Mouse (Mus musculus) spleen, adult 2 months (tissue): ENCODE data around the gene Lnx2.

Source experiments
- CTCF ChIP-seq: fragments of 200-500 bp; IDR thresholded peaks from 2 replicates; pipeline ENCODE4 v1.5.1; 2011; ENCODE audit warnings: mild to moderate bottlenecking, inconsistent platforms; ENCODE audit not compliant: insufficient read depth, insufficient read length, insufficient replicate concordance; ENCODE audit errors: extremely low read depth
- POLR2A ChIP-seq: fragments of 200-500 bp; IDR thresholded peaks from 2 replicates; pipeline ENCODE4 v1.6.1; 2011; ENCODE audit warnings: low read depth, low read length, inconsistent platforms

DNA sequence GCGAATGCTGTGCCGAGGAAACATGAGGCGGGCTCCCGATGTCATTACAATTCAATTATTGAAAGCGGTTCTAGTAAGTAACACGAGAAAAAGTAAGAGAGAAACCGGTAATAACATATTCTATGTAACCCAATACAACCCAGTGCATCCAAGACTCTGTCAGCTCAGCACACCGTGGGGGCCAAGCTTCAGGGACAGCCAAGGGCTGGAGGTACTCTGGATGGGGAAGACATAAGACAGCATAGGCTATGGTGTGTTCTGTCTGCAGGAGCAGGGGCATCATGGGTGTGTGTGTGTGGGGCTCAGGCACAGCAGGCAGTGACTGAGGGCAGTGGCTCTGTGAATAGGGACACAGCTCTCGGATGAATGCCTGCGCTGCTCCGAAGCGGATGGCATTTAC is 59.8 kb downstream of the Lnx2 start:
- TF ChIP-seq POLR2A = no peak
- TF ChIP-seq CTCF = no peak
